Mouse (Mus musculus) kidney, adult 2 months (tissue): ENCODE data around the gene Gm49776.

Experiments used
- CTCF ChIP-seq: fragments of 200-500 bp; conservative IDR thresholded peaks from 2 replicates; pipeline ENCODE4 v1.5.1; 2011; ENCODE audit warnings: low read depth, mild to moderate bottlenecking, control low read depth, low read length, moderate library complexity, mixed read lengths; ENCODE audit not compliant: insufficient read depth, insufficient read length
- POLR2A ChIP-seq: fragments of 200-500 bp; IDR thresholded peaks from one replicate; pipeline ENCODE4 v1.6.1; 2011; ENCODE audit warnings: low read depth, low read length, control low read depth

GRCm38 (mm10) chr16:18231047-18231446, 27.1 kb downstream of the Gm49776 start:
- TF ChIP-seq CTCF: no peak
- TF ChIP-seq POLR2A: no peak
